Mouse (Mus musculus) hindbrain, embryonic 16.5 days (tissue): ENCODE results near the gene Tnfrsf18. TPM values are rescaled to one million over a fixed set of nuclear protein-coding genes. Genes with fewer than 3 reads are reported as not detected.

Experiments used
- ATAC-seq: fragments of 200-750 bp; cut with Nextera tagmentation; 2 replicates; pipeline ENCODE4 v1.8.0; 2017; ENCODE audit warnings: moderate TSS enrichment, moderate library complexity
- H3K27ac ChIP-seq: fragments of 300-500 bp; sonication (generic); 2 replicates; pipeline ENCODE4 v1.5.1; 2014; ENCODE audit warnings: low read depth, mild to moderate bottlenecking, control low read depth, low read length, moderate library complexity
- H3K27me3 ChIP-seq: fragments of 300-500 bp; sonication (generic); replicated peaks from 2 replicates; pipeline ENCODE4 v1.6.1; 2014; ENCODE audit warnings: low read length; ENCODE audit not compliant: control insufficient read depth, insufficient read depth
- H3K36me3 ChIP-seq: fragments of 300-500 bp; sonication (generic); 2 replicates; pipeline ENCODE4 v1.6.1; 2014; ENCODE audit warnings: mild to moderate bottlenecking, low read length, moderate library complexity, mixed read lengths; ENCODE audit not compliant: control insufficient read depth, insufficient read depth
- H3K4me1 ChIP-seq: fragments of 300-500 bp; sonication (generic); 2 replicates; pipeline ENCODE4 v1.6.1; 2014; ENCODE audit warnings: low read depth, low read length; ENCODE audit not compliant: control insufficient read depth, insufficient read depth
- H3K4me2 ChIP-seq: fragments of 300-500 bp; sonication (generic); 2 replicates; pipeline ENCODE4 v1.6.1; 2014; ENCODE audit warnings: mild to moderate bottlenecking, low read length, control low read depth, moderate library complexity
- H3K4me3 ChIP-seq: fragments of 300-500 bp; sonication (generic); 2 replicates; pipeline ENCODE4 v1.5.1; 2014; ENCODE audit warnings: mild to moderate bottlenecking, low read length, control low read depth, moderate library complexity
- H3K9ac ChIP-seq: fragments of 300-500 bp; sonication (generic); 2 replicates; pipeline ENCODE4 v1.6.1; 2014; ENCODE audit warnings: low read depth, mild to moderate bottlenecking, control low read depth, low read length, moderate library complexity
- H3K9me3 ChIP-seq: fragments of 300-500 bp; sonication (generic); 2 replicates; pipeline ENCODE4 v1.6.1; 2014; ENCODE audit warnings: mild to moderate bottlenecking, low read length, moderate library complexity; ENCODE audit not compliant: control insufficient read depth
- WGBS: fragments of 180-500 bp; shearing (Covaris S2); extraction: QIAGEN DNeasy Blood & Tissue Kit; methylation state at CpG from one replicate; pipeline ENCODE4 v1.1.7; 2014; 5-methylcytosine and 5-hydroxymethylcytosine counted together
- polyA plus RNA-seq: library from polyadenylated mRNA; unstranded; fragments of >200 nt; fragmentation: Nextera tagmentation; extraction: Ambion mirVana; gene quantifications from 2 replicates; pipeline ENCODE4 v1.2.1, GENCODE M21; 2015

Gene Tnfrsf18
- polyA plus RNA-seq, 1 experiment from 2014 or later = 1.7 TPM

DNA sequence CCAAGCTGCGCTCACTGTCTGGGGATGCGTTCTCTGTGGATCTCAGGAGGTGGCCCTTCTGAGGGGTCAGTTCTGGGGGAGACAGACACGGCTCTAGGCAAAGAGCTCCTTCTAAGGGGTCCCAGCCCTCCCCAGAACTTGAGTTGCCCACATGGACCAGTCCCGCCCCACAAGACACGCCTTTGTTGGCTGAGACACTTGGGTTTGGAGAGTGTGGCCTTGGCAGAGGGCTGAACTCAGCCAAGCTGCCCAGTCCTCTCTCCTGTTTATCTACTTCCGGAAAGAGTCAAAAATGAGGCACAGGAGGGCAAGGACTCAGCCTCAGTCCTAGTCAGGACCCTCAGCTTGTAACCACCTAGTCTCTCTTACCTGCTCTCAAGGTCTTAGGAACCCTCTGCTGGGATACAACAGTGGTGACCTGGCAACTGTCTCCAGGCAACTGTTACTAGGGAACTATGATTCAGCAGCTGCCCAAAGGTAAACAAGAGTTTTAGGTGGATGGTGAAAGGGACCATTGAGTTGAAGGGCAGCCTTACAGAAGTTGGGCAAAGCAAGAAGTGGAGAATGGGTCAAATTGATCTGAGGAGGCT, 24.5 kb downstream of the Tnfrsf18 start:
- ATAC-seq = no peak
- Histone ChIP-seq H3K9me3 (no peaks in the 10 kb centered on the region), H3K27ac (no peak overlapping the region), H3K4me1 (no peaks in the 10 kb centered on the region), H3K9ac (no peak overlapping the region), H3K4me3 (no peak overlapping the region), H3K4me2 (no peak overlapping the region), H3K27me3 (no peaks in the 10 kb centered on the region), H3K36me3 (no peaks in the 10 kb centered on the region)
- 76% methylated on average over 6 of the region's 6 CpGs for WGBS

DNA sequence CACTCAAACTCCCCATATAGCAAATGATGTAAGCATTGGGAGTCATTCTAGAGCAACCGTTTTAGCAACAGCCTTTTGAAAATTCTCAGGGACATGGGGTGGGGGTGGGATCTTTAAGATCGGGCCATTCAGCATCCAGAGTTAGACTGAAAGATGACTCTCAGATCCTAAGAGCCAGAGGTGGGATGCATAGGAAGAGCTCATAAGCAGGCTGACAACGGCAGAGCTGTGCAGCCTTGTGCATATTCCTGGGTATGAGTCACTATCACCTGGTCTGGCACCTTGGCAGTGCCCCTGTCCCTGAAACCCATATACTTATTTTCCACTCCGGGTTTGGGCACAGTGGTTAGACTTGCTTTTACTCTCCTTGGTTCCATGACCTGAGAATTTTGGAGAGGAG, 27.1 kb downstream of the Tnfrsf18 start:
- 85% methylated on average over 4 of the region's 4 CpGs for WGBS
- H3K9ac ChIP-seq = no peak overlapping the region
- no peak overlapping the region for H3K4me3 ChIP-seq
- no peak overlapping the region for H3K27ac ChIP-seq
- H3K36me3 ChIP-seq = no peaks in the 10 kb centered on the region
- ATAC-seq = no peak
- no peaks in the 10 kb centered on the region for H3K27me3 ChIP-seq
- no peak overlapping the region for H3K4me2 ChIP-seq
- no peaks in the 10 kb centered on the region for H3K4me1 ChIP-seq
- H3K9me3 ChIP-seq = no peaks in the 10 kb centered on the region

DNA sequence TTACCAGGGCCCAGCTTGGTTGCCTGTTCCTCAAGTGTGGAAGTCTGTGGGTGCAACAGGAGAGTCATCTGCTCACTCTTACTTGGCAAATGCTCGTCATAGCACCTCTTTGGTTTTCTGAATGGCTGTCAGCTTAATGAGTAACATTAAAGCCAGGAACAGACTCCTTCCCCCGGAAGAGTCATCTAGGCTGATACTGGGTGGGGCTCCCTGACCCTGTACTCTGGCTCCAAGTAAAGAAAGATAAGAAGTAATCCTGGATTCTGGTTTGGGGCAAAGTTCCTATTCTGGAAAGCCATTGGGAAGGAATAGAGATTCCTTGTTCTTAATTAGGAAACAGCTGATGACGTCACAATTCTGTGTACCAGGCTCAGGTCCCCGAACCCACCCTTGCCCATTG, 28.2 kb downstream of the Tnfrsf18 start:
- 78% methylated on average over 4 of the region's 4 CpGs for WGBS
- no peak overlapping the region for H3K27ac ChIP-seq
- no peak for ATAC-seq

DNA sequence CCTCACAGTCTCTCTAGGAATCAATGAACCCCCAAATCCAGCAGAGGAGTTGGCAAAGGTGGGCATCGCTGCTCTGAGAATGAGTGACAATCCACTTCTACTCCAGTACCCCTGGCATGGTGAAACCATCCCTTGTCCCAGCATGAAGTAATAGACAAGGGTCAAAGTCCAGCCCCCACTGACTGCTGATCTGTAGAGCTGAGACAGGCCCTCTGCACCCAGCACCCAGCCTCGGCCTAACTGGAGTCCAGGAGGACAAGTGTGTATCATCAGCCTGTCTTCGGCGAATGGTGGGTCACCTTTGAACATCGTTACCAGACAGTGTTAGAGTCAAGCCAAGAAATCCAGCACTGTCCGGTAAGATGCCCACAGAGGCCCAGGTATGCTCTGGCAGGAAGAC, 28.6 kb downstream of the Tnfrsf18 start:
- Histone ChIP-seq H3K4me1 (no peaks in the 10 kb centered on the region), H3K27me3 (no peaks in the 10 kb centered on the region), H3K27ac (no peak overlapping the region), H3K36me3 (no peaks in the 10 kb centered on the region), H3K4me2 (no peak overlapping the region), H3K9ac (no peak overlapping the region), H3K4me3 (no peak overlapping the region), H3K9me3 (no peaks in the 10 kb centered on the region)
- no peak for ATAC-seq
- WGBS = 94% methylated on average over 6 of the region's 6 CpGs

More for the DNA sequence above, 28.2 kb downstream of the Tnfrsf18 start:
- Histone ChIP-seq H3K9ac (no peak overlapping the region), H3K4me1 (no peaks in the 10 kb centered on the region), H3K27me3 (no peaks in the 10 kb centered on the region), H3K4me2 (no peak overlapping the region), H3K4me3 (no peak overlapping the region), H3K9me3 (no peaks in the 10 kb centered on the region), H3K36me3 (no peaks in the 10 kb centered on the region)

DNA sequence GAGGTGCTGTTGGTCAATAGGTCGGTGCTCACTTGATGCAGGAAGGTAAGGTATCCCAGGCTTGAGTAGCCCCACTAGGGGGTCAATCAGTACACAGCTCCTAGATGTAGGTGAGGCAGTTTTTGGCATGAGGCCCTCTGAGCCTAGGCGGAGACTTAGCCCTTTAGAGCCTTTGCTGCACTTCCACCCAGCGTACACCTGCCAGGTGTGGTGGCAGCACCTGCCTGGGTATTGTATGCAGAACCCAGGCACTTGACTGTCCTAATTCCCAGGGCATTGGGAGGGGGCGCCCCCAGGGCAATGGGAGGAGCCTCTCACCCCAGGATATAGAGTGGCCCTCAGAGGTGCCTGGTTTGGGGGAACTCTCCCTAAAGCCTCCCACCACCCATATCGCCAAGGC, 29.2 kb downstream of the Tnfrsf18 start:
- Histone ChIP-seq H3K27me3 (no peaks in the 10 kb centered on the region), H3K4me1 (no peaks in the 10 kb centered on the region), H3K9me3 (no peaks in the 10 kb centered on the region), H3K36me3 (no peaks in the 10 kb centered on the region), H3K9ac (no peak overlapping the region), H3K27ac (no peak overlapping the region), H3K4me2 (no peak overlapping the region), H3K4me3 (no peak overlapping the region)
- 92% methylated on average over 5 of the region's 5 CpGs for WGBS
- ATAC-seq = no peak

DNA sequence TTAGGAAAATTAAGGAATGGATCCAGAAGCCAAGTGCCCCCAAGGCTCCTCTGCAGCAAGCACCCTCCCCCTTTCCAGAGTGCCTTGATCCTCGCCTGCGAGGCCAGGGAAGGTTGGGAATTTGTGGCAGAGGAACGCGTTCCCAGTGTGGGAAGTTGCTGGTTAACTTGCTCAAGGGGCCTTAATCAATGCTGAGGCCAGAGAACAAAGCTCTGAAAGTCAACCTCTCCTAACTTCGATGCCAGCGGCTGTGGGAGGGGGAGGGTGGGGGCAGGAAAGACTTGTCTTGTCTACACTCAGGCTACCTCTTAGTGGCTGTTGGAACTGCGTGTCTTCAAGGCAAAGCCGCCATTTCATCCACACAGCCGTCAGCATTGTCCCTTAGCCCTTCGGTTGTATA, 31.7 kb downstream of the Tnfrsf18 start:
- no peak for ATAC-seq

DNA sequence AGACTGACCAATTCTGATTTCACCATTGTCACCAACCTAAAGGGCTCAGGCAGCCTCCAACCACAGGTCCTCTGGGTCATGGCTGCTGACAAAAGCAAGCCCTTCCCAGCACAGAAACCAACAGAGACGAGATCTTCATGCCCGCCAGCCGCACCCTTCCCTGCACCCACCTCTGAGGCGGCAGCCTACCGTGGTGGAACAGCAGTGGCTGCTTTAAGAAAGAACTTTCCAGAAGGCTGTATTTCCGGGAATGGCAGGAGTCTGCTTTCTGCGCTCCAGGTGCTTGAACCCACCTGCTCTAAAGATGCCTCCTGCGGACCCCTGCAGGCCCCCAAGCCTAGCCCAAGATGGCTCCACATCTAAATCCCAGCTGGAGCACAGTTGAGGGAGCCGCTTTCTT, 32.9 kb downstream of the Tnfrsf18 start:
- Histone ChIP-seq H3K27me3 (no peaks in the 10 kb centered on the region), H3K9me3 (no peaks in the 10 kb centered on the region), H3K9ac (no peak overlapping the region), H3K4me2 (no peak overlapping the region), H3K4me1 (no peaks in the 10 kb centered on the region), H3K4me3 (no peak overlapping the region), H3K36me3 (no peaks in the 10 kb centered on the region), H3K27ac (no peak overlapping the region)
- 72% methylated on average over 9 of the region's 9 CpGs for WGBS
- ATAC-seq = no peak

More for the DNA sequence above, 31.7 kb downstream of the Tnfrsf18 start:
- 77% methylated on average over 10 of the region's 10 CpGs for WGBS
- no peaks in the 10 kb centered on the region for H3K4me1 ChIP-seq
- H3K9ac ChIP-seq = no peak overlapping the region
- no peak overlapping the region for H3K4me3 ChIP-seq
- H3K27ac ChIP-seq = no peak overlapping the region
- no peaks in the 10 kb centered on the region for H3K9me3 ChIP-seq
- H3K36me3 ChIP-seq = no peaks in the 10 kb centered on the region
- no peaks in the 10 kb centered on the region for H3K27me3 ChIP-seq
- H3K4me2 ChIP-seq = no peak overlapping the region

DNA sequence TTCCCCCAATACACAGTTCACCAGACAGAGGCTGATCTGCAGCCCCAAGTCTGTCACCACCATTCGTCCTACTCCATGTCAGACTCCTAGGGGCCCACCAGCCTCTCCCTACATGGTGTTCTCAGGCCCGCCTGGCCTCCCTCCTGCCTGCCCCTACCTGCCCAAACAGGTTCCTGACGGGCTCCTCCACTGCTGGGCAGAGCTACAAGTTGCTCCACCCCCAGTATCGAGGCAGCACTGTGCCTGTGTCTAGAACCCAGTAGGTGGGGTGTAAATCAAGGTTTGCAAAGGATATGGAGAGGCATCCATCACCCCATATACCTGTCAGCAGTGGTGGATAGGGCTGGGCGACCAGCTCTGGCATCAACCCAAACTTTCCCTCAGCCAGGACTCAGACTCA, 33.3 kb downstream of the Tnfrsf18 start, which contains the start of gene Ttll10:
Ttll10 (minus strand) TSS at position 154 of the 400 bp plus-strand sequence.
- H3K4me3 ChIP-seq = no peak within 1 kb of the TSS
- H3K9ac ChIP-seq = no peak within 1 kb of the TSS
- H3K4me1 ChIP-seq = no peaks in the 10 kb centered on the region
- H3K36me3 ChIP-seq = no peaks in the 10 kb centered on the region
- no peaks in the 10 kb centered on the region for H3K9me3 ChIP-seq
- ATAC-seq = no peak
- no peak within 1 kb of the TSS for H3K4me2 ChIP-seq
- WGBS = 51% methylated on average over 5 of the region's 5 CpGs
- no peak within 1 kb of the TSS for H3K27ac ChIP-seq
- H3K27me3 ChIP-seq = no peaks in the 10 kb centered on the region

DNA sequence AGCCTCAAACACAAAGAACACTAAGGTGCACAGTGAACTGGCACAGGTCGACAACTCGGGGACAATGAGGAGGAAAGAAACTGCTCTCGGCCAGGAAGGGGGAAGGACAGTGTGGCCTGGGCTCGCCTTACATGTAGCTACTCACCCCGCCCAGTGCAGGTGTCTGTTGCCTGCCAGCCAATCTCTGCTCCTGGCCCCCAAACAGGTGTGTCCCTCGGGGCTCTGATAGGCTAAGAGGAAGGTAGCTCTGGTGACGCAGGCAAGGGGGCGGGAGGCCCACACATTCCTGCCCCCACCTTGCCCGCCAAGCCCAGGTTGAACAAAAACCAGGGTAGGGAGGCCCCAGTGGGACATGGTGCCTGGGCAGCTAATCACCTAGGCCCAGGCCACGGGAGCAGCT, 33.7 kb downstream of the Tnfrsf18 start:
- no peak overlapping the region for H3K4me3 ChIP-seq
- ATAC-seq = no peak
- H3K9ac ChIP-seq = no peak overlapping the region
- no peak overlapping the region for H3K4me2 ChIP-seq
- no peaks in the 10 kb centered on the region for H3K4me1 ChIP-seq
- no peaks in the 10 kb centered on the region for H3K9me3 ChIP-seq
- no peak overlapping the region for H3K27ac ChIP-seq
- H3K36me3 ChIP-seq = no peaks in the 10 kb centered on the region
- H3K27me3 ChIP-seq = no peaks in the 10 kb centered on the region
- 34% methylated on average over 10 of the region's 10 CpGs for WGBS
